Mouse (Mus musculus): ENCODE measurements around the gene Fgf12.

Fgf12 gene

DNA sequence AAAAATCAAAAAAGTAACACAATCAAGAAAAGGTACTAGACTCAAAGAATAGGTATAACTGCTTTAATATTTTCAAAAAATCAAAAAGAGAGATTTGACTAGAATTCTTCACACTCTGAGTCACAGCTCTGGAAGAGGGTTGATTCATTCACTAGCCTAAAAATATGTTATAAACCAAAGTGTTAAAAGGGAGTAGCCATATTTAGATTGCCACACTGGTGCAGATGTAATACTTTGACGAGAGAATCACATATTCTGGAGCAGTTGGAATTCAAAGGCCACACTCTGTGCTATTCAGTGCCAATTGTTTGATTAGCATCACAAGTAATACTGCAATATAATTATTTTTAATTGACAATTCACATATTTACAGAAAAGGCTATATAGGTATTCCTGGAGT lies 416.2 kb downstream of the Fgf12 start:
- DNase-seq (ENCODE audit: low read depth, low spot score): peak; percentile 64

DNA sequence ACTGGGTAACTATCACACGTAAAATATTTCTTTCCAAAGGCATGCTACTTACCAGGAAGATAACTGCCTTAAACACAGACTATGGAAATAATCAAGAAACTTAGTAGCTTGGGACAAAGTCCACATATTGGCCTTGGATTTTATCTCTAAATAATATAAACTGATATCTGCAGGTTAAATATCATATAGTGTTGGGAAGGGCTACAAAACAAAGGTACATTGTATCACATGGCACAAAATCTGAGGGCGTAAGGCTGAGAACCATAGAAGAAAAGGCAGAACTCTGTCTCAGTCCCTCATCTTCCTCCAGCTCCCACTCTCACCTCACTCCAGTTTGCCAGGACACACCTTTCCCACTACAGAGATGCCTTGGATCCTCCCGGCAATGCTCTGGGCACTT lies 417.8 kb downstream of the Fgf12 start:
- no peak for DNase-seq (ENCODE audit: low read depth, low spot score)

DNA sequence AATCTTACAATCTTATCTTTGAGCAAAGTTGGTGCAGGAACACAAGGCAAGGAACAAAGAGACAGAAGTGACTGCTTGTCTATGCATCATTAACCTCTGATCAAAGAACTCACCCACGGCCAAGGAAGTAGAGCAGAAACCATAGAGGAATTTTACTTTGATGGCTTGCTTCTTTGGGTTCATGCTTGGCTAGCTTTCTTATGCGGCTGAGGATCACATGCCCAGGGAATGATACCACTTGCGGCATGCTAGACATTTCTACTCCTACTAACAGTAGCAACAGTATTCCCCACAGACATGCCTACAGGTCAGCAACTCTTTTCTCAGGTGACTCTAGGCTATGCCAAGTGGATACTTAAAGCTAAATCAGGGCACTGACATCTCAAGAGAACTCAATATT lies 429.3 kb downstream of the Fgf12 start:
- no peak for DNase-seq (ENCODE audit: low read depth, low spot score)

DNA sequence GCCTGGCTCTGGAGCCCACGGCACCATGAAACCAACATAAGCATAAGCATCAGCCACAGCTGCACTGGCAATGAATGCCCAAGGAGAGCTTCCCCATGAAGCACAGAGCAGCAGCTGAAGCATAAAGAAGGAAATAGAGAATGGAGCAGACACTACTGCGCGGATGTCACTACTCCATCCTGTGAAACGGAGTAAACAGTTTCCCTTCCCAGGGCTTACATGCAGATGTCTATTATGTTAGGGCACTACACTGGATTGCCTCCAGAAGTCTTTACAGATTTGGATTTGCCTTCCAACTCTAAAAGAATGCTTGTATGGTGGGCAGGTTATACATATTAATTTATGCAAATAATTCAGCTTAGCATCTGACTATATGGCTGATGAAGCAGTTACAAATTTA lies 441.2 kb downstream of the Fgf12 start:
- peak; percentile 27 for DNase-seq (ENCODE audit: low read depth, low spot score)

DNA sequence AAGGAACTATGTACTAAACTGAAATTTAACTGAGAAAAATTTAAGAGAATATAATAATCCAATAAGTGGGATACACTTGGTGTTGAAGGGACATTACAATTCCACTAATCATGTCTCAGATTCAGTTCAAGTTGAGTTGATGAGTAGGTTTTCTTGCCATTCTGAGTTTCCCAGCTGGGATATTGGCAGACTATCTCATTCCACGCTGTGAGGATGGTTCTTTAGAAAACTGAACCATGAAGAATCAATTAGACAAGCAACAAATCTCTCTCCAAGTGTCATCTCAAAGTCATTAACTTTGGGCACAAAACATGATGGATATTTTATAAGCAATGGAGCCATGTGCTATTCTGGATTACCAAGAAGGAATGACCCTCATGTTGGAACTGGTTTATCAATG lies 449.0 kb downstream of the Fgf12 start:
- DNase-seq (ENCODE audit: low read depth, low spot score): peak; percentile 46

DNA sequence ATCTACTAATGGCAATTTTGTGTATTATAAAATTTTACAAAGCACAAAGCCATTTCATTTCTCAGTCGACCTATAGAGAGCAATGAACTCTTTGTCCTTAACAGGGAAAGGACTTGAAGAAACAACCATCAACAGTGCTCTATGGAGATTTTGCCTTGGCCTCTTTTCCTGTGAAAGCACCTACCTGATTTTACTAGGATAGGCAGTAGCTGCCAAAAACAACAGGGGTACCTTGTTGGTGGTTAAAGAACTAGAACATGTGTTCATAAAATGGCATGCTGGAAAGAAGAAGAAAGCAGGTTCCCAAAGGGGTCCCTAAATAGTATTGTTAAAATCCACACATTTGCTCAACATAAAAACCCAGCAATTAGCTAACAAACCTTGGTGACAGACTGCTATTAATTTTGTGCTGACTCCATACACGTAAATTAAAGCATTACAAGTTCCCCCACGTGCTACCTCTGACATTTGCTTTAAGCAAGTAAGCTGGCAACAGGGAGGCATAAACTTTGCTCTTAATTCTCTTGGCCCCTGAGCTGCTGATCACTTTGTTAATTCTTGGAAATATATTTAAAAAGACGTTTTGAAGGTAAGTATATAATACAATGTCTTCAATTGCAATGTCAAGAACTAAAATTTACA lies 463.1 kb downstream of the Fgf12 start:
- DNase-seq (ENCODE audit: low read depth, low spot score): peak; percentile 21

DNA sequence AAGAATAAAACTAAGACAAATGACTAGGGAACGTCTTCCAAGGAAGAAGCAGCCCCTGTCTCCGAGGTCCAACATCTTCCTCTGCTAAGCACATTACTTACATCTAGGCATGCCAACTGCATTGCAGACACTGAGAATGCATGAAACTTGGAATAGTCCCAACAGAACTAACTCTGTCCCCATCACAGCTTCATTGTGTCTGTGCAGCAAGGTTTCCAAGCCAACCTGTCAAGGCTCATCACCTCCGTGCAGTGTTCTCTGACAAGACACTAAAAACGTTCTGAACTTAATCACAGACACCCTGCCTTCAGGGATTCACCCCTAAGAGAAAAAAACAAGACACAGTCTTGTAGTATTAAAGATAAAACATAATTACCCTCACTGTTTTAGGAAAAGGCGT lies 495.0 kb downstream of the Fgf12 start:
- DNase-seq (ENCODE audit: low read depth, low spot score): peak; percentile 57

DNA sequence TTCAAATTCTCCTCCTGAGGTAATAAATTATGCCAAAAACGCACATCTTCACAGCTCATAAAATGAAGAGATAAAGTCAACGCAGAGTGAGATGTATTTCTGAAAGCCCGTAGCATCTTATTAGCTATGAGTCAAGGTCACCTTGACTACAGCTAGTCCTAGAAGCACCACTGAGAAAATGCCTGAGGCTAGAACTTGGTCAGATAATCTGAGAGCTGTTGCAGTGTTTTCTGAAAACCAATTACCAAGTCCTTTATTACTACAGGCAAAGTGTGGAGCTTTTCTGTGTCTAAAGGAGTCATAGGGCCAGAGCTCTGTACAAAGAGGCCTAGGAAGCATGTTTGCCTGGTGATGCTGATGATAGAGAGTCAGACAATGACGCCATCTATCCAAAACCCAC lies 498.6 kb downstream of the Fgf12 start:
- DNase-seq (ENCODE audit: low read depth, low spot score): no peak

DNA sequence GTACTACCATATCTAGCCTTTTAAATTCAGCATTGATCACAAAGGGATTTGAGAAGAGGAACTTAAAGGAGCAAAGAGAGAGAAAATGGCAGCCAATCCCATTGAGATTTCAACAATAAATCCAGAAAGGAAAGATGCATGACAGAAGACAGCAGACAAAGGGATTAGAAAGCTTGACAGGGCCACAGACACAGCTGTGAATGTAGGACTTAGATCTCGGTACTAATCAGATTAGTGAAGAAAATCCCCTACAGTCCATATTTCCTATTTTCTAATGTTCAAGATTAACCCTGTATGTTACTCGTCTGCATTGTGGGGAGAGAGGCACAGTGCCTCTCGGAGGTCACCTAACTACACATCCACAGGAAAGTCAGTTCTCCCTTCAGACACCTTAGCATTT lies 500.9 kb downstream of the Fgf12 start:
- no peak for DNase-seq (ENCODE audit: low read depth, low spot score)

DNA sequence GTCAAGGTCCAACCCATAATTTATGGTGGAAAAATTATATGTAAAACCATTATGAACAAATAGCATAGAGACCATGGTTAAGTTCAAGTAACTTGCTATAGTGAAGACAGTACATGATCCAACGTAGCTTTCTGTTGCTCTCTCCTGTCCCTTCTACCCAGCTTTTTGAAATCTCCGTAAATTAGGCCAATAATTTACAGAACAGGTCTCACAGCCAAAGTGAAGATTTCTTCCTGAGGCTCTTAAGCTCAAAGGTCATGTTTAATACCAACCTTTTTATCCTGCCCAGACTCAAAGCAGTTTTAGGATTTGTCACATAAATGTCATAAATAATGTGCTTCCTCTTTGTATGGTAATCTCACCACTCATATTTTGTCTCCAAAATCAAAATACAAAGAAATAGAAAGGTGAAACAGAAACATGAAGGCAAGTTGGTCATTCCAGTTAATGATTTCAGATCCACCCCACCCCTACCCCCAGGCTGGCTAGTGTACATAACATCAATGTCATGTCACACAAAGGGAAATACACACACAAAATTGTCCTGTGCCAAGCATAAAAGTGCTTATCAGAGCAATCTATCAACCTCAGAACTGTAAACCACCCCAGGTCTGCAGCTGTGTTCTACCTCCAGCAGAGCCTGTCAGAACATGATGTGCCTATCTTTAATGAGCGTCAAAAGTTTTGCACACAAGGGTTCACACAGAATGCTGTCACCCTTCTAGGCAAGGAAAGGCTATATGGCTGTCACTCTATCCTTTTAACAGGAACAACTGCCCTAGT lies 509.8 kb downstream of the Fgf12 start:
- DNase-seq (ENCODE audit: low read depth, low spot score): no peak

DNA sequence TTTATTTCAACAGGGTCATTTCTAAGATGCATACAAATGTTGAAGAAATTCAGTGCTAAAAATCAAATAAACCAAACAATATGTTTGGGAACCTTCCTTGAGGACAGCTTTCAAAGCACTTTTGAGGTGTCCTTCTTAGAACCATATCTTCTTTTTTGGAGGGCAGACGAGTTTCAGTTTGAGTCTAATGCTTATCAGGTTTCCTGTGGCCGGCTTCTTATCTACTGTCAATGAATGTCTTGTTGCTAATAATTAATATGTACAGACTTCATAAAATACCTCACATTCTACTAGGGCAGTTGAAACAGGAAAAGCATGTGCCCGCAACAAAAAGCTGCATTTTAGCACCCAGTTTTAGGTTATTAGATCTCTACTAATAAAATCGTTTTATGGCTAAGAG lies 513.5 kb downstream of the Fgf12 start:
- no peak for DNase-seq (ENCODE audit: low read depth, low spot score)

DNA sequence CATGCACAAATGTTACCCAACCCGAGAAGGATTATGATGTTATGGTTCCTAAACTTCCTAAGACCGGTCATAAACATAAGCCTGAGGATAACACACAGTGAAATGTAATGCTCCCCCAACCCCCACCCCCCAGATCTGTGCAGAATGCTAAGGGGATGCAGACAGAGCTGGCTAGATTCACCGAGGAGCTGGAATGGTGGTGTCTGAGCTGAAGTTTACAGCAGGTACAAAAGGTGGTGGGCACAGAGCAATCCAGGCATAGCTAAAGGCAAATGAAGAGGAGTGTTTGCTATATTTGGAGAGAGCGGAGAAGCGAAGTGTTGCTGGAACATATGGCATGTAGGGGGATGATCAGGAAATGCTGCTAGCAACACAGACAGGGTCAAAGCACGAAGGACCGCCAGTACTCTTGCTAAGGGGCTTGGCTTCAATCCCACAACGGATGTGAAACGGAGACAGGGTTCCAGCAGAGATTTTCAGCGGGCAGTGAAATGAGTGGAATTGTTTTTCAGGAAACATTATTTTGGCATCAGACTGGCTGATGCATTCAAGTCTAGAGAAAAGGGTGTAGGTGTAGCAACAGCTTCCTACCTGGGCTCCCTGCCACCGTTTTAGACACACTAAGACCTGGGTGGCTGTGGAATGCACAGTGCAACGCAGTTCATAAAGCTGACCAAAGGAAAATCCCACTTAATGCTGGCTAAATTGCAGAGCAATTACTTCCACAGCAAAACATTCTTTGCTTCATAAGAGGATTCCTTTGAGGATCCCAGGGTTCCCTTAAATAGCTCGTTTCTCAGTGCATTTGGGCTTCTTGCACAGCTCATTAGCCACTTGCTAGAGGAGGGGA lies 514.6 kb downstream of the Fgf12 start:
- DNase-seq (ENCODE audit: low read depth, low spot score): peak; percentile 93

DNA sequence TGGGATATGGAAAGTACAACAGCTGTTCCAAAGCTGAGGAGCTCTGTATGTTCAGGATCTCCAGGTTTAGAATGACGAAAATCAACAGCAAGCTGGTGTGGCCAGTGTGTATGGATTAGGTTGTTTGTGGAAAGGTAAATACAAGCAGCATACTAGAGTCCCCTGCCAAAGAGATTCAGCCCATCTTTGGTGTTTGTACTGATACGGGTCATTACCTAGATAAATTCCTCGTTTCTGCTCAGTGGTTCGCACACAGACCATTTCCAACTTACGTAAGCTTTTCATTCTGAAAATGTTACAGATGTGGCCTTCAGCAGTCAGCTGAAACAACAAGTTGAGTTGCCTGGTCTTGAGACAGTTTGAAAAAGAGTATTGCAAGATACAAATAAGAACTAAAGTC lies 536.9 kb downstream of the Fgf12 start:
- no peak for DNase-seq (ENCODE audit: low read depth, low spot score)

DNA sequence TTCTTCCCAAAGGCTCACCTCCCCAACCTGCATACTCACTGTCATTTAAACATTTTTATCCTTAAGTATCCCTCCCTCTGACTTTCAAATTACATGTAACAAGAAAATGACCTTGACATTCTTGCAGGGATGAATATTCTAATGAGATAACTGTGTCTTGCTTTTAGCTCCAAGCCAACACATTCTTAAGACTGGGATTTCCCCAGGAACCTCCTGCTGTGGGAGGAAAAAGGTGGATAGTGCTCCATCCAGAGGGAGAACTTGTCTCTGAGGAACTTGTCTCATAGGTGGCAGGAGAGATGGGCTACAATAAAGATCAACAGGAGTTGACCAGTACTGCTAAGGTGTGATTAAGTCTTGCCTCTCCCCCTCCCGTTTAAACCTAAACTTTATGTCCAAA lies 540.5 kb downstream of the Fgf12 start:
- no peak for DNase-seq (ENCODE audit: low read depth, low spot score)

DNA sequence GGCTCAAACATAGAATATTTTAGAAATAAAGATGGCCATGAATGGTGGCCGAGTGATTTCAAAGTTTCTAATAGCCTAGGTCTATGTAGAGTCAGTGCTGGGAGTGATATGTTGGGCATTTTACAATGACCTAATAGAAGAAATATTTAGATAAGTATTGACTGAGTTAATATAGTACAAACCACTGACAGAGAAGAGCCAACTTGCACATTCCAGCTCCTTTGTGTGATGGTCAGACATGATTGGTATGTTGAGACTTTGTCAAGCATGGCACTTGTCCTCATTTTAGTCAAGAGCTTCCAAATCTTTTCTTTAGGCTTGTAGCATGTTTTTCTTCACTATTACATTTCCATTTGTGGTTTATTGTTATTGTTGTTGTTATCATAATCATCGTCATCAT lies 596.4 kb downstream of the Fgf12 start:
- DNase-seq (ENCODE audit: low read depth, low spot score): no peak

DNA sequence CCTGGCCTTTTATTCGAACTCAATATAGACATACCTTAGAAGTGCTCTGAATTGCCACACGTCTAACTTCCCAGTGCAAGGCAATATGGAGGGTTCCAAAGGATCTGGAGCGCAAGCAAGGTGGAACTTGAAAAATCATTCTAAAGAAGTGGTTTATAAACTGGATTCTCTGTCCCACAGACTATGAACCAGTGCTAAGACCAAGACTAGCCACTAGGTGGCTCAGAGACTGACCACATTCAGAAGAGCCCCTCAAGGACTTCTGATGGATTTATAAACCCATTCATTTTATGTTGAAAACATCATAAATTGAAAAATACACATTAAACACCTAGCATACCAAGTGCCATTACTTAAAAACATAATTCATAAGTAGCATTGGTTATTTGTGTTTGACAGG lies 611.9 kb downstream of the Fgf12 start:
- peak; percentile 44 for DNase-seq (ENCODE audit: low read depth, low spot score)

DNA sequence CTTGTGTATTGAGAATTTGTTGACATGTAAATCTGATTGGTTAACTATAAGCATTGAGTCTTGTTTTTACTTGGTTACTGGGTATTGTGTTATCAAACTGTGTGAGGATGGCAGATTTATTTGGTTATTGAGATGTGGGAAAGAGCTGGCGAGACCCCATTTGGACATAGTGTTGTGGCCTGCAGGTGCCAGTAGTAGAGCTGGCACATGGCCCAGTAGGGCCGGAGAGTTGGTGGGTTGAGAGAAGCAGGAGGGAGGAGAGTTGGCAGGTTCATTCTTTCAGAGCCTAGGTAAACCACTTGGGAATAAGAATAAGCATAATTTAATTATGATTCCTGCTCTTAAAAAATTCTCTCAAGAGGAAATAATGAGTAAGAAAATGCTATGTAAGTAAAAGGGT lies 625.9 kb downstream of the Fgf12 start:
- DNase-seq (ENCODE audit: low read depth, low spot score): no peak

Data from brain, adult 2 months (tissue).